9 mouse cellular contexts compared by ENCODE assay signal in genomic region chr4:107453141-107453984, GRCm38 (mm10). TPM values are rescaled to one million over a fixed set of nuclear protein-coding genes. Genes with fewer than 3 reads are reported as not detected.
DNase-seq lines count a peak whose midpoint lies in the region; ATAC-seq and TF ChIP-seq lines count a peak whose summit lies in the region.
"Had no signal": no experiment of that assay in that cellular context is flagged by ENCODE, and none has a peak within 500 bp of the region (broad histone marks: within the 10 kb centered on the region; RNA-seq: fewer than 3 reads in every experiment).

No protein-coding gene starts in this region.

- intact Hi-C loops in heart, postnatal 10 days (cut with DNase I): loop anchor here (2.0 kb wide), 1 partner anchor 31 kb away; no protein-coding TSS in a partner anchor

- peak; percentile 55 for TF ChIP-seq CTCF in C2C12 (IDR thresholded peaks at IDR 0.05; ENCODE audit: control insufficient read depth, insufficient read depth, insufficient read length)
- TF ChIP-seq CTCF in brain, embryonic 14.5 days (IDR thresholded peaks at IDR 0.05; ENCODE audit: borderline replicate concordance, extremely low read depth, insufficient read depth, insufficient read length): peak; percentile 91
- peak; percentile 93 for TF ChIP-seq CTCF in liver, postnatal 0 days (IDR thresholded peaks at IDR 0.05; ENCODE audit: low read depth)
- peak; percentile 93 for TF ChIP-seq CTCF in testis, adult 2 months (IDR thresholded peaks at IDR 0.05; ENCODE audit: control insufficient read depth, insufficient read depth, insufficient replicate concordance, low read depth, low read length)

- peaks cover 36% of the 10 kb centered on the region for H3K4me1 ChIP-seq in forebrain, embryonic 10.5 days
- H3K4me1 ChIP-seq in liver, postnatal 0 days (ENCODE audit: insufficient read depth): peaks cover 6% of the 10 kb centered on the region
- H3K4me1 ChIP-seq in neural tube, embryonic 14.5 days (ENCODE audit: control insufficient read depth, insufficient read depth, low read length): no peaks in the 10 kb centered on the region
- H3K4me1 ChIP-seq in testis, adult 2 months (ENCODE audit: control insufficient read depth, insufficient read depth, low read length): no peaks in the 10 kb centered on the region; the same call in none of the 2 replicates

- no peaks in the 10 kb centered on the region for H3K36me3 ChIP-seq in C2C12 (ENCODE audit: control insufficient read depth, insufficient read depth)
- H3K36me3 ChIP-seq in forebrain, embryonic 10.5 days (replicated peaks): no peaks in the 10 kb centered on the region
- H3K36me3 ChIP-seq in liver, postnatal 0 days (replicated peaks; ENCODE audit: insufficient read depth, low read length): no peaks in the 10 kb centered on the region
- no peaks in the 10 kb centered on the region for H3K36me3 ChIP-seq in neural tube, embryonic 14.5 days (ENCODE audit: control insufficient read depth, insufficient read depth, low read length)
- no peaks in the 10 kb centered on the region for H3K36me3 ChIP-seq in testis, adult 2 months (ENCODE audit: control insufficient read depth, insufficient read depth, low read length)
- H3K36me3 ChIP-seq: embryonic facial prominence, embryonic 12.5 days had no signal

- H3K27ac ChIP-seq in forebrain, embryonic 10.5 days: peak overlapping the region; percentile 74
- H3K27ac ChIP-seq in liver, postnatal 0 days (ENCODE audit: low read depth): no peak overlapping the region
- H3K27ac ChIP-seq in neural tube, embryonic 14.5 days (ENCODE audit: low read depth, low read length): no peak overlapping the region
- H3K27ac ChIP-seq in testis, adult 2 months (ENCODE audit: control insufficient read depth, insufficient read depth, low read depth, low read length): no peak overlapping the region
- H3K27ac ChIP-seq: embryonic facial prominence, embryonic 12.5 days had no signal

- H3K79me2 ChIP-seq in C2C12 (ENCODE audit: control insufficient read depth, insufficient read depth): no peaks in the 10 kb centered on the region

- TF ChIP-seq EP300 in liver, postnatal 0 days (IDR thresholded peaks at IDR 0.05; ENCODE audit: low read depth): no peak

- DNase-seq in brain, embryonic 14.5 days (ENCODE audit: low read depth): peak; percentile 93
- peak; percentile 93 for DNase-seq in forebrain, embryonic 10.5 days (ENCODE audit: extremely low spot score, low spot score)
- peak; percentile 85 to 93 for DNase-seq in heart, postnatal 10 days
- DNase-seq in kidney, postnatal 4 days: peak; percentile 96 to 97
- peak; percentile 88 for DNase-seq in liver, postnatal 0 days

- peak; percentile 53 for ATAC-seq in liver, postnatal 0 days
- ATAC-seq in neural tube, embryonic 14.5 days (ENCODE audit: low read depth): peak; percentile 73

- H3K9me3 ChIP-seq in forebrain, embryonic 10.5 days: no peaks in the 10 kb centered on the region
- H3K9me3 ChIP-seq in liver, postnatal 0 days (ENCODE audit: low read length): no peaks in the 10 kb centered on the region
- no peaks in the 10 kb centered on the region for H3K9me3 ChIP-seq in neural tube, embryonic 14.5 days (ENCODE audit: control insufficient read depth, low read length)
- H3K9me3 ChIP-seq: embryonic facial prominence, embryonic 12.5 days had no signal

- H3ac ChIP-seq in C2C12 (ENCODE audit: control insufficient read depth, insufficient read length, low read depth): no peak overlapping the region

- 68% methylated on average over 16 of the region's 16 CpGs for WGBS in forebrain, embryonic 10.5 days
- WGBS in liver, postnatal 0 days (ENCODE audit: insufficient replicate concordance): 62% methylated on average over 16 of the region's 16 CpGs
- 64% methylated on average over 16 of the region's 16 CpGs for WGBS in neural tube, embryonic 14.5 days

- H3K27me3 ChIP-seq in C2C12 (ENCODE audit: control insufficient read depth, insufficient read depth, insufficient read length): no peaks in the 10 kb centered on the region
- H3K27me3 ChIP-seq in forebrain, embryonic 10.5 days (ENCODE audit: poor library complexity, severe bottlenecking): 0 out of 2 replicates have a peak, but pooled peaks cover 4% of the 10 kb centered on the region
- H3K27me3 ChIP-seq in liver, postnatal 0 days (ENCODE audit: insufficient read depth, low read length): no peaks in the 10 kb centered on the region
- no peaks in the 10 kb centered on the region for H3K27me3 ChIP-seq in neural tube, embryonic 14.5 days (ENCODE audit: control insufficient read depth, insufficient read depth, low read length)
- H3K27me3 ChIP-seq in testis, adult 2 months (ENCODE audit: control insufficient read depth, insufficient read depth, low read length): no peaks in the 10 kb centered on the region

- H3K9ac ChIP-seq in liver, postnatal 0 days (replicated peaks): no peak overlapping the region
- no peak overlapping the region for H3K9ac ChIP-seq in neural tube, embryonic 14.5 days (replicated peaks; ENCODE audit: low read depth, low read length)
- H3K9ac ChIP-seq: embryonic facial prominence, embryonic 12.5 days had no signal

- no peak overlapping the region for H3K4me3 ChIP-seq in C2C12 (ENCODE audit: insufficient read depth, poor library complexity, severe bottlenecking)
- H3K4me3 ChIP-seq in forebrain, embryonic 10.5 days: no peak overlapping the region
- H3K4me3 ChIP-seq in liver, postnatal 0 days (ENCODE audit: low read depth, low read length): no peak overlapping the region
- no peak overlapping the region for H3K4me3 ChIP-seq in neural tube, embryonic 14.5 days (ENCODE audit: low read depth, low read length)
- no peak overlapping the region for H3K4me3 ChIP-seq in testis, adult 2 months (ENCODE audit: control insufficient read depth, low read depth, low read length)
- H3K4me3 ChIP-seq: embryonic facial prominence, embryonic 12.5 days had no signal

- no peak for TF ChIP-seq POLR2A in brain, embryonic 14.5 days (IDR thresholded peaks at IDR 0.05; ENCODE audit: borderline replicate concordance, extremely low read depth, insufficient read depth, insufficient read length, poor library complexity, severe bottlenecking)
- no peak for TF ChIP-seq POLR2A in testis, adult 2 months (IDR thresholded peaks at IDR 0.05; ENCODE audit: control insufficient read depth, low read depth, low read length)

- H3K79me3 ChIP-seq in C2C12 (ENCODE audit: low read depth): no peaks in the 10 kb centered on the region

- no peak overlapping the region for H3K4me2 ChIP-seq in liver, postnatal 0 days (ENCODE audit: low read depth, low read length)
- H3K4me2 ChIP-seq in neural tube, embryonic 14.5 days (ENCODE audit: low read depth, low read length): no peak overlapping the region
- H3K4me2 ChIP-seq: embryonic facial prominence, embryonic 12.5 days had no signal

TF ChIP-seq in C2C12, 6 proteins besides CTCF, POLR2A, EP300 and RAD21:
- TF ChIP-seq FOSL1 (IDR thresholded peaks at IDR 0.05; ENCODE audit: insufficient read depth, low read length, poor library complexity, severe bottlenecking): no peak
- TF ChIP-seq MAX (IDR thresholded peaks at IDR 0.05): peak; percentile 43
- TF ChIP-seq MYOD1 (IDR thresholded peaks at IDR 0.05; ENCODE audit: control insufficient read depth, insufficient read length, low read depth): no peak

RNA-seq across cellular contexts. Expression of gene Glis1, which starts 19.0 kb away (rescaled TPM):
- 0.40 TPM for polyA plus RNA-seq in C2C12 (2012; fragmentation: generic; extraction: Trizol)
- polyA plus RNA-seq in brain, embryonic 14.5 days (2012; rRNA removed): 1.3 and 1.4 TPM in 2 replicates
- polyA plus RNA-seq in forebrain, embryonic 10.5 days (2016; fragmentation: Nextera tagmentation; extraction: Ambion mirVana): 2.7 and 2.9 TPM in 2 replicates
- under 1 TPM in 1 of 2 experiments, not detected in 1; 0.38 TPM for total RNA-seq in heart, postnatal 10 days (2021)
- 0.17 and 0.18 TPM in 2 replicates for polyA plus RNA-seq in liver, postnatal 0 days (2015; fragmentation: Nextera tagmentation; extraction: Ambion mirVana)
- polyA plus RNA-seq in neural tube, embryonic 14.5 days (2014; fragmentation: Nextera tagmentation; extraction: Ambion mirVana): 4.3 and 5.7 TPM in 2 replicates
- polyA plus RNA-seq in testis, adult 2 months (2012; rRNA removed): 2.6 and 2.8 TPM in 2 replicates
